Mouse (Mus musculus) G1E (cell line): ENCODE measurements at regions not wholly inside any gene's neighbourhood (a gene's known extent, or its start where the extent isn't known, plus 50 kb on each side); places are given as distances from the start of the nearest gene placed in this dataset.

Source experiments
- CTCF ChIP-seq: IDR thresholded peaks from 2 replicates; pipeline ENCODE4 v1.5.1; 2012; ENCODE audit warnings: low read depth, low read length, inconsistent platforms, mixed read lengths
- GATA1 ChIP-seq: IDR thresholded peaks from 2 replicates; pipeline ENCODE4 v1.6.1; 2012; ENCODE audit warnings: borderline replicate concordance, low read length, inconsistent platforms, mixed read lengths
- TAL1 ChIP-seq: conservative IDR thresholded peaks from 2 replicates; pipeline ENCODE4 v1.6.1; 2012; ENCODE audit warnings: low read depth, low read length, inconsistent platforms, mixed read lengths

DNA sequence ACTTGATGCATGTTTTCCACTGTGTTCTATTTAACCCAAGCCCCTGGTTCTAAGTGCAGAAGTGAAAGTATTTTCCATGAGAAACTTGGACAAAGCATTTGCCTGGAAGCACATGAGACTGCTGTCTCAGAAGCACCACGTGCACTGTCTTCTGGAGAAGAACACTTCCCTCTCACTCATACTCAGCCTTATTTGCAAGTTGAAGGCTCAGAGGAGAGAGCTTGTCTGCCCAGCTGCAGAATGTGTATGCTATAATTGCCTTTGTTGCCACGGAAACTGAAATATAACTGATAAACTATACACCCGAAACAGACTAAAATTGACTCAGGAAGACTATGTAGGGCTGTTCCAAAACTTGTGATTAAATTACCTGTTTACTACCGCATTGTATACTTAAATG is 3230.3 kb downstream of the 9330182O14Rik start:
- TF ChIP-seq TAL1 (no peak), CTCF (no peak), GATA1 (no peak)
